10 mouse cellular contexts compared by ENCODE assay signal in genomic region chr6:24530711-24531420, GRCm38 (mm10). TPM values are rescaled to one million over a fixed set of nuclear protein-coding genes. Genes with fewer than 3 reads are reported as not detected.
DNase-seq lines count a peak whose midpoint lies in the region; ATAC-seq lines count a peak whose summit lies in the region.
"Had no signal": no experiment of that assay in that cellular context is flagged by ENCODE, and none has a peak within 500 bp of the region (broad histone marks: within the 10 kb centered on the region; RNA-seq: fewer than 3 reads in every experiment).

No protein-coding gene starts in this region.

- H3K36me3 ChIP-seq in kidney, embryonic 16.5 days (ENCODE audit: insufficient read depth, low read length) = no peaks in the 10 kb centered on the region
- H3K36me3 ChIP-seq in hindbrain, embryonic 10.5 days = no peaks in the 10 kb centered on the region
- H3K36me3 ChIP-seq in midbrain, embryonic 14.5 days (ENCODE audit: control insufficient read depth, insufficient read depth, low read length) = no peaks in the 10 kb centered on the region

- ATAC-seq in kidney, embryonic 16.5 days (ENCODE audit: low FRiP score, low TSS enrichment) = peak; percentile 49
- no peak for ATAC-seq in midbrain, embryonic 14.5 days (ENCODE audit: low FRiP score, low TSS enrichment)

- H3K27ac ChIP-seq in kidney, embryonic 16.5 days (ENCODE audit: low read length) = peak overlapping the region; percentile 72
- H3K27ac ChIP-seq in hindbrain, embryonic 10.5 days = no peak overlapping the region
- no peak overlapping the region for H3K27ac ChIP-seq in midbrain, embryonic 14.5 days (replicated peaks; ENCODE audit: low read depth, low read length)

- H3K9ac ChIP-seq in kidney, embryonic 16.5 days (replicated peaks; ENCODE audit: low read length) = no peak overlapping the region
- H3K9ac ChIP-seq in midbrain, embryonic 14.5 days (replicated peaks; ENCODE audit: low read length) = no peak overlapping the region

- peak overlapping the region; percentile 23; the same call in 1 of the 2 replicates for H3K4me3 ChIP-seq in kidney, embryonic 16.5 days (ENCODE audit: low read length)
- peak overlapping the region; percentile 16; the same call in 1 of the 2 replicates for H3K4me3 ChIP-seq in hindbrain, embryonic 10.5 days
- H3K4me3 ChIP-seq in midbrain, embryonic 14.5 days (replicated peaks; ENCODE audit: low read depth, low read length) = 0 out of 2 replicates have a peak overlapping the region, but pooled peaks have one; percentile 7
- H3K4me3 ChIP-seq: erythroblast, embryonic 14.5 days had no signal

- peak overlapping the region; percentile 44 for H3K4me2 ChIP-seq in kidney, embryonic 16.5 days (replicated peaks; ENCODE audit: low read depth, low read length)
- peak overlapping the region; percentile 45 for H3K4me2 ChIP-seq in midbrain, embryonic 14.5 days (ENCODE audit: low read length)

- intact Hi-C loops in left cerebral cortex, postnatal 10 days (cut with DNase I) = loop anchor here (2.0 kb wide), 1 partner anchor 98 kb away; no protein-coding TSS in a partner anchor

- DNase-seq in kidney, postnatal 14 days = no peak
- DNase-seq in cerebellum, postnatal 25 days = peak; percentile 20 to 31
- DNase-seq in hindbrain, embryonic 10.5 days (ENCODE audit: low spot score) = no peak
- DNase-seq in midbrain, embryonic 14.5 days = peak; percentile 10
- no peak for DNase-seq in left cerebral cortex, postnatal 10 days (ENCODE audit: extremely low spot score in 1 of 2, low spot score in 2 of 2)
- DNase-seq in frontal cortex, adult 2 months (ENCODE audit: extremely low spot score in 1 of 2, low spot score in 1 of 2) = no peak
- no peak for DNase-seq in urinary bladder, postnatal 14 days (ENCODE audit: low spot score)

- no peaks in the 10 kb centered on the region for H3K9me3 ChIP-seq in kidney, embryonic 16.5 days (ENCODE audit: low read length)
- no peaks in the 10 kb centered on the region for H3K9me3 ChIP-seq in hindbrain, embryonic 10.5 days
- no peaks in the 10 kb centered on the region for H3K9me3 ChIP-seq in midbrain, embryonic 14.5 days (ENCODE audit: control insufficient read depth, low read length)

- 43% methylated on average over 11 of the region's 11 CpGs for WGBS in kidney, embryonic 16.5 days
- WGBS in hindbrain, embryonic 10.5 days = 63% methylated on average over 11 of the region's 11 CpGs
- 59% methylated on average over 11 of the region's 11 CpGs for WGBS in midbrain, embryonic 14.5 days

- H3K27me3 ChIP-seq in kidney, embryonic 16.5 days (ENCODE audit: insufficient read depth, low read length) = no peaks in the 10 kb centered on the region
- no peaks in the 10 kb centered on the region for H3K27me3 ChIP-seq in hindbrain, embryonic 10.5 days (ENCODE audit: insufficient read depth, poor library complexity, severe bottlenecking)
- no peaks in the 10 kb centered on the region for H3K27me3 ChIP-seq in midbrain, embryonic 14.5 days (ENCODE audit: control insufficient read depth, insufficient read depth, low read length)

- H3K4me1 ChIP-seq in kidney, embryonic 16.5 days (ENCODE audit: insufficient read depth, low read length) = peaks cover 27% of the 10 kb centered on the region
- peaks cover 19% of the 10 kb centered on the region for H3K4me1 ChIP-seq in hindbrain, embryonic 10.5 days (replicated peaks)
- peaks cover 14% of the 10 kb centered on the region for H3K4me1 ChIP-seq in midbrain, embryonic 14.5 days (ENCODE audit: control insufficient read depth, insufficient read depth, low read length)

RNA-seq across cellular contexts. Expression of gene Asb15, which starts 2.9 kb away (rescaled TPM):
- 0.52 and 0.69 TPM in 2 replicates for polyA plus RNA-seq in kidney, embryonic 16.5 days (2015; fragmentation: Nextera tagmentation; extraction: Ambion mirVana)
- not detected in 2 replicates for polyA plus RNA-seq in hindbrain, embryonic 10.5 days (2016; fragmentation: Nextera tagmentation; extraction: Ambion mirVana)
- 0.09 TPM in 1 of 2 replicates, not detected in the other for polyA plus RNA-seq in midbrain, embryonic 14.5 days (2014; fragmentation: Nextera tagmentation; extraction: Ambion mirVana)
- total RNA-seq in left cerebral cortex, postnatal 10 days (2021) = not detected
- 0.02 and 0.04 TPM in 2 replicates for polyA plus RNA-seq in frontal cortex, adult 2 months (2012; rRNA removed)
- total RNA-seq: ES-E14 had no signal
- polyA plus RNA-seq: erythroblast, embryonic 14.5 days had no signal

RNA-seq across cellular contexts. Expression of gene Ndufa5, which starts 3.1 kb away (rescaled TPM):
- 348 and 350 TPM in 2 replicates for polyA plus RNA-seq in kidney, embryonic 16.5 days (2015; fragmentation: Nextera tagmentation; extraction: Ambion mirVana)
- polyA plus RNA-seq in hindbrain, embryonic 10.5 days (2016; fragmentation: Nextera tagmentation; extraction: Ambion mirVana) = 255 and 275 TPM in 2 replicates
- polyA plus RNA-seq in midbrain, embryonic 14.5 days (2014; fragmentation: Nextera tagmentation; extraction: Ambion mirVana) = 348 and 442 TPM in 2 replicates
- 100 to 1,000 TPM; 220 to 239 TPM for total RNA-seq in left cerebral cortex, postnatal 10 days (2021)
- 88.3 and 115 TPM in 2 replicates for polyA plus RNA-seq in frontal cortex, adult 2 months (2012; rRNA removed)

RNA-seq across cellular contexts. Expression of gene Iqub, which starts 16.0 kb away (rescaled TPM):
- polyA plus RNA-seq in kidney, embryonic 16.5 days (2015; fragmentation: Nextera tagmentation; extraction: Ambion mirVana) = 0.05 and 0.12 TPM in 2 replicates
- polyA plus RNA-seq in hindbrain, embryonic 10.5 days (2016; fragmentation: Nextera tagmentation; extraction: Ambion mirVana) = 1.3 and 2.3 TPM in 2 replicates
- 1.3 and 1.6 TPM in 2 replicates for polyA plus RNA-seq in midbrain, embryonic 14.5 days (2014; fragmentation: Nextera tagmentation; extraction: Ambion mirVana)
- under 1 TPM; 0.54 to 0.73 TPM for total RNA-seq in left cerebral cortex, postnatal 10 days (2021)
- 1.6 and 1.7 TPM in 2 replicates for polyA plus RNA-seq in frontal cortex, adult 2 months (2012; rRNA removed)
- polyA plus RNA-seq: erythroblast, embryonic 14.5 days had no signal

Comparison
In these comparisons a context has a peak if more than half of its experiments do, and no peak if none do; other contexts are left out.
1. DNase-seq: peak in cerebellum, postnatal 25 days (2 of 2) and midbrain, embryonic 14.5 days (single experiment); none in kidney, postnatal 14 days (single experiment), hindbrain, embryonic 10.5 days (single experiment), left cerebral cortex, postnatal 10 days (0 of 2), frontal cortex, adult 2 months (0 of 2) and urinary bladder, postnatal 14 days (single experiment).
2. Peak in every context shown above with its lines, with median percentiles within 50 percentile points of each other: H3K4me3 ChIP-seq.